Mouse (Mus musculus): ENCODE data around the gene Spin1. TPM values are rescaled to one million over a fixed set of nuclear protein-coding genes. Genes with fewer than 3 reads are reported as not detected.
A peak's percentile ranks its signal among the peaks of the same experiment; 100 is the strongest.

Gene Spin1
- total RNA-seq, 2 experiments from 2014 or later = 168 to 175 TPM

- no peak for DNase-seq (ENCODE audit: low spot score in 2 of 2)
Measured at GRCm38 (mm10) chr13:51131179-51131578, 30.5 kb downstream of the Spin1 start.

- DNase-seq (ENCODE audit: low spot score in 2 of 2) = no peak
Measured at GRCm38 (mm10) chr13:51136315-51136714, 35.6 kb downstream of the Spin1 start.

- no peak for DNase-seq (ENCODE audit: low spot score in 2 of 2)
Measured at GRCm38 (mm10) chr13:51136996-51137701, 36.5 kb downstream of the Spin1 start.

- no peak for DNase-seq (ENCODE audit: low spot score in 2 of 2)
Measured at GRCm38 (mm10) chr13:51137702-51138031, 37.0 kb downstream of the Spin1 start.

- DNase-seq (ENCODE audit: low spot score in 2 of 2) = no peak
Measured at GRCm38 (mm10) chr13:51147106-51147505, 46.4 kb downstream of the Spin1 start.

- no peak for DNase-seq (ENCODE audit: low spot score in 2 of 2)
Measured at GRCm38 (mm10) chr13:51152966-51153669, 52.4 kb downstream of the Spin1 start.

GRCm38 (mm10) chr13:51153670-51154030 lies 53.0 kb downstream of the Spin1 start:
- DNase-seq (ENCODE audit: low spot score in 2 of 2) = no peak

- DNase-seq (ENCODE audit: low spot score in 2 of 2) = no peak
Measured at GRCm38 (mm10) chr13:51155178-51156013, 54.7 kb downstream of the Spin1 start.

GRCm38 (mm10) chr13:51156014-51156386 lies 55.3 kb downstream of the Spin1 start:
- no peak for DNase-seq (ENCODE audit: low spot score in 2 of 2)

- no peak for DNase-seq (ENCODE audit: low spot score in 2 of 2)
Measured at GRCm38 (mm10) chr13:51157291-51157690, 56.6 kb downstream of the Spin1 start.

- DNase-seq (ENCODE audit: low spot score in 2 of 2) = no peak
Measured at GRCm38 (mm10) chr13:51161672-51162071, 61.0 kb downstream of the Spin1 start.

- peak in 1 of 2 experiments; percentile 39 for DNase-seq (ENCODE audit: low spot score in 2 of 2)
Measured at GRCm38 (mm10) chr13:51162246-51162645, 61.6 kb downstream of the Spin1 start.

- DNase-seq (ENCODE audit: low spot score in 2 of 2) = no peak
Measured at GRCm38 (mm10) chr13:51166711-51167110, 66.0 kb downstream of the Spin1 start.

- no peak for DNase-seq (ENCODE audit: low spot score in 2 of 2)
Measured at GRCm38 (mm10) chr13:51170215-51170614, 69.5 kb downstream of the Spin1 start.

GRCm38 (mm10) chr13:51170691-51171680 lies 70.3 kb downstream of the Spin1 start, which contains the start of gene Nxnl2:
Gene Nxnl2, plus strand, starts transcription at chr13:51171022.
- no peak for DNase-seq (ENCODE audit: low spot score in 2 of 2)

- DNase-seq (ENCODE audit: low spot score in 2 of 2) = no peak
Measured at GRCm38 (mm10) chr13:51172601-51173000, 71.9 kb downstream of the Spin1 start.

- DNase-seq (ENCODE audit: low spot score in 2 of 2) = no peak
Measured at GRCm38 (mm10) chr13:51178932-51179331, 78.3 kb downstream of the Spin1 start.

GRCm38 (mm10) chr13:51179362-51179761 lies 78.7 kb downstream of the Spin1 start:
- DNase-seq (ENCODE audit: low spot score in 2 of 2) = no peak

- DNase-seq (ENCODE audit: low spot score in 2 of 2) = no peak
Measured at GRCm38 (mm10) chr13:51182236-51182635, 81.6 kb downstream of the Spin1 start.

- no peak for DNase-seq (ENCODE audit: low spot score in 2 of 2)
Measured at GRCm38 (mm10) chr13:51184896-51185295, 84.2 kb downstream of the Spin1 start.

- DNase-seq (ENCODE audit: low spot score in 2 of 2) = no peak
Measured at GRCm38 (mm10) chr13:51190336-51190735, 89.7 kb downstream of the Spin1 start.
